Mouse (Mus musculus): ENCODE measurements around the gene Opn4.

GRCm38 (mm10) chr14:34589185-34589713 is 10.7 kb downstream of the Opn4 start:
- no peak for TF ChIP-seq POLR2A (IDR thresholded peaks at IDR 0.05; ENCODE audit: extremely low read depth, insufficient read depth, low read length)
- TF ChIP-seq CTCF (IDR thresholded peaks at IDR 0.05; ENCODE audit: extremely low read depth, insufficient read depth, low read length), result no peak

Data from cortical plate, adult 2 months (tissue).